Mouse (Mus musculus) macrophage (primary cell): ENCODE results near the gene Arhgap9. TPM values are rescaled to one million over a fixed set of nuclear protein-coding genes. Genes with fewer than 3 reads are reported as not detected.

Source experiments
- H3K27ac ChIP-seq: fragments of 350-480 bp; formaldehyde crosslinking; 2 replicates; pipeline ENCODE4 v1.9.0; 2021
- H3K36me3 ChIP-seq: fragments of 350-480 bp; formaldehyde crosslinking; 2 replicates; pipeline ENCODE4 v1.9.0; 2021; ENCODE audit errors: inconsistent target
- H3K4me3 ChIP-seq: fragments of 350-480 bp; formaldehyde crosslinking; 2 replicates; pipeline ENCODE4 v1.9.0; 2021; ENCODE audit errors: inconsistent target
- H3K79me2 ChIP-seq: fragments of 350-480 bp; formaldehyde crosslinking; 2 replicates; pipeline ENCODE4 v1.9.0; 2021; ENCODE audit errors: inconsistent target
- WGBS: methylation state at CpG from one replicate; pipeline ENCODE4 v1.1.7; 2026; ENCODE audit warnings: inconsistent platforms; ENCODE audit not compliant: missing documents; 5-methylcytosine and 5-hydroxymethylcytosine counted together
- polyA plus RNA-seq: library from polyadenylated mRNA; stranded (reverse); fragments of 250-400 nt; gene quantifications from 3 replicates; pipeline ENCODE4 v1.2.4, GENCODE M21; 2018; ENCODE audit warnings: inconsistent platforms
- total RNA-seq, 78 experiments: library from RNA; depleted of rRNA; stranded (reverse); fragments of 250-400 nt; gene quantifications; 1 replicate in 9 of 78; 2 replicates in 24 of 78; 3 replicates in 43 of 78; 4 replicates in 2 of 78; pipeline ENCODE4 v1.2.4; 2018; ENCODE audit warnings: inconsistent platforms in 56 of 78

The Arhgap9 gene
- total RNA-seq (2018; cell fraction: chromatin; rRNA removed) = 100 to 1,000 TPM in 9 of 26 experiments, 10 to 100 TPM in 16, 1 to 10 TPM in 1; 7.6 to 191 (median 75.7) TPM
- total RNA-seq (2018; cell fraction: cytosol; rRNA removed) = 100 to 1,000 TPM in 9 of 26 experiments, 10 to 100 TPM in 17; 57.0 to 121 (median 82.1) TPM
- 100 to 1,000 TPM in 4 of 26 experiments, 10 to 100 TPM in 22; 18.8 to 137 (median 66.9) TPM for total RNA-seq (2018; cell fraction: nucleus; rRNA removed)
- 48.5 to 115 TPM (median 70.4 TPM) in 3 replicates for polyA plus RNA-seq

DNA sequence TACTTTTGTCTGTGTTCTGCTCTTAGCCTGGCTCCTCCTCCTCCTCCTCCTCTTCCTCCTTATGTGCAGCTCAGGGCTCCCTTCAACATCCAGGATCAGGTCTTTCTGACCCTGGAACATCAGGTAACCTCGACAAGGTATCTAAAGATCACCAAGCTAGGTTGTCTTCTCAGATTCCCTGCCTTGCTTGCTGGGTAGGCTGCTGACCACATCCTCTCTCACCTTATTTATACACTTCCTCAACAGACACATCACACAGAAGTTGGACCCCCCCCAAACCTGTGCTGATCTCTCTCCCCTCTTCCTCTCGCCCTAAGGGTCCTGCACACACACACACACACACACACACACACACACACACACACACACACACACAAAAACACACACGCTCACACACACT, at the start of gene Arhgap9:
Gene Arhgap9 (plus strand): TSS at position 344 of the 400 bp plus-strand sequence.
- Histone ChIP-seq H3K4me3 (peak within 1 kb of the TSS; percentile 79), H3K27ac (peak within 1 kb of the TSS; percentile 95)
- WGBS = 52% methylated on average over 3 of the region's 3 CpGs

DNA sequence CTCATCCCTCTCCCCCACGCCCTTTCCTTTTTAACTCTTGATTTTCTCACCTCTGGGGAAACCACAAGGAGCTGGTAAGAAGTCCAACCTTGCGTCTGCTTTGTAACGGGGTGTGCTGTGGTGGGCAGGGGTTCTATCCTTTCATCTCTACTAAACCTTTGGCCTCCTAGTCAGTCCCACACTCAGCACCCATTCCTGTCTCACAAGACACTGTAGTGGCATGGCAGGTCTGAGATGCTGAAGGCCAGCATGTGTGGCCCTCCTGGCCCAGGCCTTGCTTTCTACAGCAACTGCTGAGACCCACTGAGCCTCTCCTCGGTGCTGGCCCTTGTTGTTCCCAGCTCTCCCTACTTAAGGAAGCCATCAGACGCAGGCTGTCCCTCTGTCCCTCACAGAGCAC, 49.4 kb upstream of the Arhgap9 start:
- WGBS = 98% methylated on average over 5 of the region's 5 CpGs
- H3K36me3 ChIP-seq = peaks cover 93% of the 10 kb centered on the region
- no peak overlapping the region for H3K27ac ChIP-seq
- H3K79me2 ChIP-seq = peaks cover 46% of the 10 kb centered on the region
- no peak overlapping the region for H3K4me3 ChIP-seq

More for the DNA sequence above, at the start of gene Arhgap9:
- Histone ChIP-seq H3K79me2 (peaks cover 13% of the 10 kb centered on the region), H3K36me3 (peaks cover 8% of the 10 kb centered on the region; the same call in 1 of the 2 replicates)

DNA sequence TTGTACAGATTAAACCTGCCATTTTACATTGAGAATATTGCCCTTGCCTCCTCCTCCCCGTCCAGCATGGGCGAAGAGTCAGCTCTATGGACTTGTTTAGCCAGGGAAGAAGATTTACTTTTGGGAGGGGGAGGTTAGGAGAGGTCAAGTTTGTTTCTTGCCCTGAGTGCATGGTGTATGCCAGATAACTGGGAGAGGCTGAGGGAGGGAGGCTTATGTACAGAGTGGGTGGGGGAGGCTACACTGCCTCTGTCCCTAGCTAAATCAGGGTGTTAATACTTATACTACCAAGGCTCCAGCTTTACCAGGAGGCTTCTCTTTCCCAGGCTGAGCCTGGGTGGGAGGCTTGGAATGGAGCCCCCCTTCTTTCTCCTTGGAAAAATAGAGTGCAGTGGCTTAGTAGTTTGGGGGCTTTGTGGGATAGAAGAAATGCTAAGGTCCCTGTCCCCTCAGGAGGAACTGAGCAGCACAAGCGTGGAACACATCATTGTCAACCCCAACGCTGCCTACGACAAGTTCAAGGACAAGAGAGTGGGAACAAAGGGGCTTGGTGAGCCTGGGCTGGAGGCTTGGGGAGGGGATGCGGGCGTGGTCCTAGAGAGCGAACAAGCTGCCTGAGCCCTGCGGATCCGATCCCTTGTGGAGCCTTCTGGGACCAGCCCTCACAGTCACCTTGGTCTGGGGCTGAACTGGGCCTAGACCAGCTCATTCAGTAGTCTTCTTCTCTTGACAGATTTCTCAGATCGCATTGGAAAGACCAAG, 47.3 kb upstream of the Arhgap9 start:
- 95% methylated on average over 11 of the region's 11 CpGs for WGBS
- Histone ChIP-seq H3K27ac (no peak overlapping the region), H3K36me3 (peaks cover 94% of the 10 kb centered on the region), H3K4me3 (no peak overlapping the region), H3K79me2 (peaks cover 25% of the 10 kb centered on the region; the same call in 1 of the 2 replicates)

DNA sequence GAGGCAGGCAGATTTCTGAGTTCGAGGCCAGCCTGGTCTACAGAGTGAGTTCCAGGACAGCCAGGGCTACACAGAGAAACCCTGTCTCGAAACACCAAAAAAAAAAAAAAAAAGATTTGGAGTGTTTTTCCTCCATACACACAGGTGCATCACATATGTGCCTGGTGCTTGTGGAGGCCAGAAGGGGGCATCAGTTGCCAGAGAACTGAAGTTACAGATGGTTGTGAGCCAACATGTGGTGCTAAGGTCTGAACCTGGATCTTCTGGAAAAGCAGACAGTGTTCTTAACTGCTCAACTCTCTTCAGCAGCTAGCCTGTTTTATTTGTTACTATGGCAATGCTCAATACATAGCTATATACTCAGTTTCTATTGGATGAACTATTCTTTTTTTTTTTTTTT, 42.0 kb upstream of the Arhgap9 start:
- peaks cover 77% of the 10 kb centered on the region for H3K36me3 ChIP-seq
- no CpG with 5 or more reads among the region's 2 CpGs for WGBS
- H3K27ac ChIP-seq = no peak overlapping the region
- peaks cover 10% of the 10 kb centered on the region; the same call in 1 of the 2 replicates for H3K79me2 ChIP-seq
- H3K4me3 ChIP-seq = no peak overlapping the region

DNA sequence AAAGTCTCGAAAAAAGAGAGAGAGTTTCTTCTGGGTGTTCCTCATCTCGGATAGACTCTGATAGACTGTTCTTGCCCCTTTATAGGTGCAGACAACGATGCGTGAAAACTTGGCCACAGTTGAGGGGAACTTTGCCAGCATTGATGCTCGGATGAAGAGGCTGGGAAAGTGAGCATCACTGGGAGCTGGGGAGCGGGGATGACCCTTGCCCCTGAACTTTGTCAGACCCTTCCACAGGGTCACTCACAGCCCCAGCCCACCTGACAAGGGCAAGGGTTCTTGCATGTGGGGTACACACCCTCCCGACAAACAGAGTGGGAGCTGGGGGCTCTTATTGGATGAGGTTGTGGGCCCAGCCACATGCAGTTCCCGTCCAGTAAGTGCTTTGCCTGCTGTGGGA, 40.4 kb upstream of the Arhgap9 start:
- peaks cover 26% of the 10 kb centered on the region for H3K79me2 ChIP-seq
- H3K27ac ChIP-seq = no peak overlapping the region
- WGBS = 96% methylated on average over 8 of the region's 8 CpGs
- H3K36me3 ChIP-seq = peaks cover 68% of the 10 kb centered on the region
- no peak overlapping the region for H3K4me3 ChIP-seq

DNA sequence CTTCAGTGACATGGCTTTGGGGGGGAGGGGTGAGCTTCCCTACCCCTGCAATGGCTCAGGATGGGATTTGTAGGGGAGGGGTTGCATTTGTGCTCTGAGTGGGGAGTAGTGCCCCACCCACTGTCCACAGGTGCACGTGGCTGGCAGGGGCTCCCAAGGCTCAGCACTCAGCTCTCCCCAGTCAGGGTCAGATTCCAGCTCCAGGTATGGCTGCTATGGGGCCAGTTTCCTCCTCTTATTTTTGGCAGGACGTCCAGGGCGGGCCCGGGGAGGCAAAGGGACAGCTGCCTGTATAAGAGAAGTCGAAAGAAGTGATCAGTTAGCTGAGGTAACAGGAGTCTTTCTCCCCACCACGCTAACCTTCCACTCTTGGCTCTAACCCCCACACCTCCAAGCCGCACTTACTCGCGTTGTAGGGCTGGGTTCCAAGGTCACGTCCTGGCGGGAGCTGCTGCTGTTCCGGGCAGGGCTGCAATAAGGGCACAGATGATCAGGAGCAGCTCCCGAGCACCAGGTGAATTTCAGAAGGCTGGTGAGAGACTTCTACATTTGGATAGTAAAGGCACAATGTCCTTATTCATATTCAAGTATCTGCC, 39.0 kb upstream of the Arhgap9 start:
- no peak overlapping the region for H3K27ac ChIP-seq
- no peak overlapping the region for H3K4me3 ChIP-seq
- WGBS = 92% methylated on average over 13 of the region's 13 CpGs
- H3K36me3 ChIP-seq = peaks cover 62% of the 10 kb centered on the region
- peaks cover 40% of the 10 kb centered on the region for H3K79me2 ChIP-seq

DNA sequence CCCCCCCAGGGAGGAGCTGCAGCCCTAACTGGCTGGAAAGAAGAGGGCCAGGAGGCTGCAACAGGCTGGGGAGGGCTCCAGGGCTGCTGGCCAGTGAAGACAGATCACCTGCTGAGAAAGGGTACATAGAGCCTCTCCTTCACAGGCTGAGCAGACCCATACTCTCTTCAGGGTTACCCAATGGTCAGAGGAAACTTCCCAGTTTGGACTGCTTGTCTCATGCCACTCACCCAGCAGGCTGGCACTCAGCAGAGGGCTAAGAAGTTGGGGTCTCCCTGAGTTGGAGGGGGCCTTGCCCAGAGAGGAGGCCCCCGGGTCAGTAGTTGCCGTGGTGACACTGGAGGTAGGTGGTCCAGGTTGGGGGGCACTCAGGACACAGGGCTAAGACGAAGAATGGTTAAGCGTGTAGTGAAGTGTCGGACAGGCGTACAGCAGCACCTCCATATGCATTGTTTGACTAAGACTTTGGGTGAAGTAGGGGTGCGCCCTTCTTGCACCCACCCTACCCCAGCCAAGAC, 37.6 kb upstream of the Arhgap9 start:
- Histone ChIP-seq H3K36me3 (peaks cover 50% of the 10 kb centered on the region), H3K27ac (no peak overlapping the region), H3K4me3 (no peak overlapping the region), H3K79me2 (peaks cover 45% of the 10 kb centered on the region)
- 95% methylated on average over 7 of the region's 7 CpGs for WGBS

DNA sequence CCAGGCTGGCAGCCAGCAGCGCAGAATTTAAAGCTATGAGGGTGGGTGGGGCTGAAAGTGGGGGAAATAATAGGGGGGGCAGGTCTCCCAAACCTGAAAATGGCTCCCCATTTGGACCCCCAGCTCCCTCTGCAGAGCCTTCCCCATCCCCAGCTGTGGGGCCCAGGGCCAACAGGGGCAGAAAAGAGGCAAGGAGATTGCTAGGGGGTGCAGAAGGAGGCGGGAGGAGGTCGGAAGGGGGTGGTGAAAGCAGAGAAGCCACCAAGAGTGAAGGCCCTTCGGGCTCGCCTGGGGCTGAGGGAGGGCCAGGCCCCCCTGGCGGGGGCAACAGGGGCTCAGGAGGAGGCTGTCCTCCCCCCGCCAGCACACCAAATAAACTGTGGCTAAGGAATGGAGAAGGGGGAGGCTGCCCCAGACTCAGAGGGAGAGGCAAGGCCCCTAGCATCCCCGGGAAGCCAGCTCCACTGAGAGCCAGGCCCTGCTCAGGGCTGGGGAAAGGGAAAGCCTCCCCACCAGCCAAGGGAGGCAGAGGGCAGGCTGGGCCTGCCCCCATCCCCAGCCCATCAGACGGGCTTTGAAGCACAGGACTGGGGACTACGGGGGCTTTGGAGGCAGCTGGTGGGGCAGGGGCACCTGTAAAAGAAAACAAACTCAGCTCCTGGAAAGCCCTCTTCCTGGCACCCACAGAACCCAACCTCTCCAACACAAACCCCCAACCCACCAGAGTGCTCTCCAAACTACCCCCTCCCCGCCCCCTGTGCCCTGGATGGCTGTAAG, 36.9 kb upstream of the Arhgap9 start:
- Histone ChIP-seq H3K27ac (no peak overlapping the region), H3K79me2 (peaks cover 45% of the 10 kb centered on the region), H3K36me3 (peaks cover 47% of the 10 kb centered on the region), H3K4me3 (no peak overlapping the region)
- WGBS = 94% methylated on average over 11 of the region's 11 CpGs

DNA sequence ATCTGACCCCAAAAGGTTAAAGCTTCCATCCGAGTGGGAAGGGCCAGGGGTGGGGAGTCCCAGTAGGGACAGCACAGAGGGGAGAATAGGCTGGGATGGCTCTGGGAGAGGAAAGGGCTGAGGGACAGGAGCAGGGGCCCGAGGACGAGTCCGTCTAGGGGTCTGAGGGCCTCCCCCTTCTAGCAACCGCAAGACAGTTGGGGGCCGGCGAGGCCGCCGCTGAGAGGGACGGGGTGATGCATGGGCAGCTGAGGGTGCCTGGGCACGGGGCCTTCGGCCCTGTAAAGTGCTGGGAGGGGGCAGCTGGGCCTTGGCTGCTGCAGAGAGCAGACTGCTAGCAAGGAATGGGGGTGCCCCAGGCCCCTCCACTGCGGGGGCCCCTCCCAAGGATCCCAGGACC, 36.1 kb upstream of the Arhgap9 start:
- 93% methylated on average over 12 of the region's 13 CpGs for WGBS
- peaks cover 45% of the 10 kb centered on the region for H3K79me2 ChIP-seq
- peaks cover 47% of the 10 kb centered on the region for H3K36me3 ChIP-seq
- no peak overlapping the region for H3K27ac ChIP-seq
- H3K4me3 ChIP-seq = no peak overlapping the region

DNA sequence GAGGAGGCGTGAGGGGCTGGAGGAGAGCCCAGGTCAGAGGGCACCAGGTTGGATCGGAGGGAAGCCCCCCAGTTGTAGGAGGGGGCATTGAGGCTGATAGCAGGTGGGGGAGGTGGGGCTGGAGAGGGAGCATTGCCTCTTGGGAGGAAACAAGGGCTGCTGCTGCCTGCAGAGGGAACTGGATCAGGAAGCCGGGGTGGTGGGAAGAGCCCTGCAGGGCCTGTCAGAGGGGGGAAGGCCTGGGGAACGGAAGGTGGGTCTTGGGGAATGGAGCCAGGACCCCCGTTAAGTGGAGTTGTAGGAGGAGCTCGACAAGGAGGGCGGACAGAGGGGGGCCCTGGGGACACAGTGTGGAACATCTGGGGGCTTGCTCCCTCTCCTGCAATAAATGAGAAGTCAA, 35.6 kb upstream of the Arhgap9 start:
- Histone ChIP-seq H3K36me3 (peaks cover 46% of the 10 kb centered on the region), H3K27ac (no peak overlapping the region), H3K79me2 (peaks cover 50% of the 10 kb centered on the region), H3K4me3 (no peak overlapping the region)
- 80% methylated on average over 6 of the region's 7 CpGs for WGBS

DNA sequence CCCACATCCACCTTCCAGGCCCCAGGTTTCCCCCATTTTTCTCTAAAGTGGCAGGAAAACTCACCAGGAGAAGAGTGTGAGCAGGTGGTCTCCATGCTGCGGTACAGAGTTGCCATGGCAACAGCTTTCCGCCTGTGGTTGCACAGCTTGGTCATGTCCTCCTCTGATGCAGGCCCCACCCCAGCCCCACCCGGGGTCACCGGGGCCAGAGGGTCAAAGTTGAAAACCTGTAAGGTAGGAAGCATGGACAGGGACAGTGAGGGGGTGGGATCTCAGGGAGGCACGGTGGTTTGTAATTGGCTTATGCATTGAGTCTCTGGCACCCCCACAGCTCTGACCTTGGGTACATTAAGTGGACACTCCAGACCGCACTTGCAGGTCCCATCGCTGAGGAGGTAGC, 35.0 kb upstream of the Arhgap9 start:
- Histone ChIP-seq H3K36me3 (peaks cover 40% of the 10 kb centered on the region), H3K27ac (peak overlapping the region; percentile 92; the same call in 1 of the 2 replicates), H3K4me3 (no peak overlapping the region; the same call in 1 of the 2 replicates), H3K79me2 (peaks cover 56% of the 10 kb centered on the region)
- 51% methylated on average over 7 of the region's 7 CpGs for WGBS

DNA sequence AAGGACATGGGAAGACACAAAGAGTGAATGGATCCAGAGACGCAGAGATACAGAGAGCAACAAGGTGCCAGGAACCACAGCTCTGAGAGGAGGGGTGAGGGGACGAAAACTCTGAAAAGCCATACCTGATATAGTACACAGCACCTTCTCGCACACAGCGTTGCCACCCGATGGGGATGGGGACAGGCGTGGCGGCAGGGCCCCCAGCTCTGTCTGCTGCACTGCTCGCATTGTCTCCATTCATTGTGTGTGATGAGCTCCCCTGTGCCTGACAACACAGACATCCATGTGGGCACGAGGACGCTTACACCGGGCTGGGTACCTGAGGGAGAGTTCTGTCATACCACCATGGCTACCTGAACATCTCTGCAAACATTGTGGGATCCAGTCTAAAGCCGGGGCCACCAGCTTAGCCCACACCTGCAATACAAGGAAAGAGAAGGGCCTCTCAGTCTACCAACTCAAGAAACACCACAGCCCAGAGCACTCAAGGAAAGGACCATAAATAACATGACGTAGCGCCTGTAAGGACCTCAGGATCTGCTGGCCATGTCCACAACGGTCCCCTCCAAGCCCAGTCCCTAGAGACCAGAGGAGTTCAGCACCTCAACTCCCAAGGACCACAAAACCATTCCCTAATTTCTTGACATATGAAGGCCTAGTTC, 34.4 kb upstream of the Arhgap9 start:
- Histone ChIP-seq H3K4me3 (peak overlapping the region; percentile 82), H3K27ac (peak overlapping the region; percentile 92), H3K79me2 (peaks cover 63% of the 10 kb centered on the region), H3K36me3 (peaks cover 34% of the 10 kb centered on the region)
- 52% methylated on average over 13 of the region's 15 CpGs for WGBS

DNA sequence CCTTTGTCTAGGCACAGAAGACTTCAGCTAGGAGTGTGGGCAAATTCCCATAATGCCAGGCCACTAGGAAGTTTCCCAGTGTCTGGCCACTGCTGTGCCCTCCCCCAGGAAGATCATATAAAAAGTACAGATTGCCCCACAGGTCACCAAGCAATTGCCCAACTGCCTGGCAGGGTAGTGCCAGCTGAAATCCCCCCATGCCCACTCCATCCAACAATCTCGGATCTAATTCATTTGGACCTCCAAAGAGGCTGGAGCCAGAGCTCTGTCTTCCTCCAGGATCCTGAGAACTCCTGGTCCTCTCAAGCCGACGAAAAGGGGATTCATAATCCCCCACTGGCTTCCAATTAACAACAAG, 33.8 kb upstream of the Arhgap9 start:
- WGBS = 0% methylated on average over 3 of the region's 3 CpGs
- Histone ChIP-seq H3K4me3 (peak overlapping the region; percentile 82), H3K27ac (peak overlapping the region; percentile 92), H3K36me3 (peaks cover 29% of the 10 kb centered on the region), H3K79me2 (peaks cover 68% of the 10 kb centered on the region)

DNA sequence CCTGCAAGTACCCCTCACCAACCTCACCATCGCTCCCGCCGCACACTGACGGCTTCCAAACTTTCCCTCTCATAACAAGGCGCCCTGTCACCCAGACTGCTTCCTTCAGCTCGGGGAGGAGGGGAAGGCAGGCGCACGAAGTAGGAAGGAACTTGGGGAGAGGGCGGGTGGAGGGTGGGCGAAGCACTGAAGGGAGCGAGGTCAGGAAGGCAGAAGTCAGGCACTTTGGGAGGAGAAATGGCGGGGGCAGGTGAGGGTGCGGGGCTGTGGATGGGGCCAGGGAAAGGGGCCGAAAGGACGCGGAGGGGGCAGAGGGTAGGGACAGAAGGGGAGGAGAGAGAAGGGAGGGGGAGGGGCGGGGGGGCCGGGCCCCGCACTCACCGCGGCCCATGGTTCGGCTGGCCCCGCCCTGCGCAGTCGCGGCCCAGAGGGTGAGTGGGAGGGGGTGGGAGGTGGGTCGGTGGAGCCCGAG, 33.4 kb upstream of the Arhgap9 start:
- 1% methylated on average over 14 of the region's 28 CpGs for WGBS
- peaks cover 25% of the 10 kb centered on the region; the same call in 1 of the 2 replicates for H3K36me3 ChIP-seq
- H3K27ac ChIP-seq = peak overlapping the region; percentile 92
- peaks cover 72% of the 10 kb centered on the region for H3K79me2 ChIP-seq
- peak overlapping the region; percentile 82 for H3K4me3 ChIP-seq
